In genomic region chr4:107805491-107805890, GRCm38 (mm10) we compare ENCODE assay signal across 11 mouse cellular contexts. TPM values are rescaled to one million over a fixed set of nuclear protein-coding genes. Genes with fewer than 3 reads are reported as not detected.
DNase-seq lines count a peak whose midpoint lies in the region; ATAC-seq lines count a peak whose summit lies in the region.
"Had no signal": no experiment of that assay in that cellular context is flagged by ENCODE, and none has a peak within 500 bp of the region (broad histone marks: within the 10 kb centered on the region; RNA-seq: fewer than 3 reads in every experiment).

No protein-coding gene starts in this region.

- H3K9ac ChIP-seq in neural tube, embryonic 12.5 days: no peak overlapping the region
- no peak overlapping the region for H3K9ac ChIP-seq in forebrain, embryonic 16.5 days (replicated peaks; ENCODE audit: low read depth, low read length)
- H3K9ac ChIP-seq: limb, embryonic 15.5 days had no signal

- peaks cover 50% of the 10 kb centered on the region for H3K4me1 ChIP-seq in neural tube, embryonic 12.5 days
- peaks cover 65% of the 10 kb centered on the region for H3K4me1 ChIP-seq in forebrain, embryonic 16.5 days (replicated peaks; ENCODE audit: control insufficient read depth, insufficient read depth, low read length)

- no peak for ATAC-seq in neural tube, embryonic 12.5 days (ENCODE audit: low FRiP score, low read depth)
- no peak for ATAC-seq in forebrain, embryonic 16.5 days

- H3K36me3 ChIP-seq in neural tube, embryonic 12.5 days: peaks cover 37% of the 10 kb centered on the region
- peaks cover 4% of the 10 kb centered on the region; the same call in 1 of the 2 replicates for H3K36me3 ChIP-seq in forebrain, embryonic 16.5 days (ENCODE audit: control insufficient read depth, insufficient read depth)
- H3K36me3 ChIP-seq: limb, embryonic 15.5 days had no signal

- H3K27ac ChIP-seq in neural tube, embryonic 12.5 days: no peak overlapping the region
- no peak overlapping the region for H3K27ac ChIP-seq in forebrain, embryonic 16.5 days (ENCODE audit: low read length)
- H3K27ac ChIP-seq: gastrocnemius, adult 2 months; limb, embryonic 15.5 days had no signal

- 74% methylated on average over 3 of the region's 3 CpGs for WGBS in neural tube, embryonic 12.5 days
- 66% methylated on average over 3 of the region's 3 CpGs for WGBS in forebrain, embryonic 16.5 days

- peak overlapping the region; percentile 73 for H3K4me2 ChIP-seq in neural tube, embryonic 12.5 days (replicated peaks)
- peak overlapping the region; percentile 95 for H3K4me2 ChIP-seq in forebrain, embryonic 16.5 days (ENCODE audit: low read length)
- H3K4me2 ChIP-seq: limb, embryonic 15.5 days had no signal

- H3K9me3 ChIP-seq in neural tube, embryonic 12.5 days: no peaks in the 10 kb centered on the region
- no peaks in the 10 kb centered on the region for H3K9me3 ChIP-seq in forebrain, embryonic 16.5 days (ENCODE audit: control insufficient read depth, low read length)
- H3K9me3 ChIP-seq: limb, embryonic 15.5 days had no signal

- DNase-seq in cerebellum, postnatal 25 days: peak; percentile 22 to 47
- no peak for DNase-seq in cerebellum, adult 18-20 months
- DNase-seq in neural tube, embryonic 10.5 days (ENCODE audit: extremely low spot score, low spot score): no peak
- DNase-seq in naive thymus-derived CD4-positive, alpha-beta T cell, adult 2 months (ENCODE audit: low read depth): peak; percentile 30
- DNase-seq in right cerebral cortex, adult 18-20 months: no peak
- DNase-seq in embryo, embryonic 9.5 days (ENCODE audit: extremely low spot score): no peak
- DNase-seq: cerebellum, postnatal 10 days; gastrocnemius, adult 2 months had no signal

- no peak overlapping the region for H3K4me3 ChIP-seq in neural tube, embryonic 12.5 days
- no peak overlapping the region; the same call in 1 of the 2 replicates for H3K4me3 ChIP-seq in forebrain, embryonic 16.5 days (replicated peaks; ENCODE audit: low read length)
- H3K4me3 ChIP-seq: gastrocnemius, adult 2 months; limb, embryonic 15.5 days had no signal

- H3K27me3 ChIP-seq in neural tube, embryonic 12.5 days (replicated peaks): no peaks in the 10 kb centered on the region
- no peaks in the 10 kb centered on the region for H3K27me3 ChIP-seq in forebrain, embryonic 16.5 days (replicated peaks; ENCODE audit: control insufficient read depth, insufficient read depth, low read length)

RNA-seq across cellular contexts. Expression of gene Lrp8, which starts 3.4 kb away (rescaled TPM):
- 47.6 and 53.9 TPM in 2 replicates for polyA plus RNA-seq in neural tube, embryonic 12.5 days (2016; fragmentation: Nextera tagmentation; extraction: Ambion mirVana)
- polyA plus RNA-seq in forebrain, embryonic 16.5 days (2015; fragmentation: Nextera tagmentation; extraction: Ambion mirVana): 70.4 and 71.8 TPM in 2 replicates

Comparison
In these comparisons a context has a peak if more than half of its experiments do, and no peak if none do; other contexts are left out.
1. DNase-seq: peak in cerebellum, postnatal 25 days (2 of 2) and naive thymus-derived CD4-positive, alpha-beta T cell, adult 2 months (single experiment); none in cerebellum, adult 18-20 months (0 of 2), neural tube, embryonic 10.5 days (single experiment), right cerebral cortex, adult 18-20 months (single experiment) and embryo, embryonic 9.5 days (single experiment).